Mouse (Mus musculus) thymus, adult 2 months (tissue): Measurements from ENCODE around the gene Hsd11b1.

Experiments used
- CTCF ChIP-seq: fragments of 200-500 bp; IDR thresholded peaks from 2 replicates; pipeline ENCODE4 v1.5.1; 2012; ENCODE audit warnings: mild to moderate bottlenecking, control low read depth, low read length, moderate library complexity, borderline replicate concordance; ENCODE audit not compliant: control insufficient read depth, poor library complexity, insufficient read depth; ENCODE audit errors: extremely low read depth
- POLR2A ChIP-seq: fragments of 200-500 bp; IDR thresholded peaks from 2 replicates; pipeline ENCODE4 v1.6.1; 2012; ENCODE audit warnings: mild to moderate bottlenecking, low read length, control low read depth, moderate library complexity; ENCODE audit not compliant: control insufficient read depth, poor library complexity, insufficient read depth; ENCODE audit errors: extremely low read depth

DNA sequence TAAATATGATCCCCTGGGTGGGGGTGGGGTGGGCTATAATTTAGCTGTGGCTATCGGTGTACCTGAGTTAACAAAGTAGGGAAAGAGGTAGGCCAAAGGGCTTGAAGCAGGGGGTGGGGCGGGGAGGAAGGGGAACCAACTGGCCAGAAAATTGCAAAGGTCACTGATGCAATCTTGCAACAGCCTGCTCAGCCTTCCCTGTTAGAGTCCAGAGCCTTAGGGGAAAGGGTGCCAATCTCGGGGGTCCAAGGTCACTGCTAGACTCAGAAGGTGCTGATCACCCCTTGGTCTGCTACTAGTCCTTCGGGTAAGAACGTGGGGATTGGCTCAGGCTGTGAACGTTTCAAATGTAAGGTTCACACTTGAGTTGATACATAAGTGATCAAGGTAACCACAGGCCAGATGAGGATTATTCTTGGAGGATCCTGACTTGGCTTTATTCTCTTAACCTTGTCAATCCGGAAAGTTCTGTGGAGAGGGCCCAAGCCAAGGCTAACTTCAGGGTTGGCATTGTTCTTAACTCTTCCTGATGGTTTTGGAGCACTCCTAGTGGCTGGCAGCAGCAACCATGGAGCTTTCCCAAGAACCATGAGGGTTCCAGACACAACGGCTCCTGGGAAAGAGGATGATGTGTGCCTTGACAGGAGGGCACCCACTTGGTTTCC is 10.7 kb upstream of the Hsd11b1 start:
- TF ChIP-seq CTCF (no peak), POLR2A (no peak)
